Mouse (Mus musculus): ENCODE measurements around the gene Lancl2. TPM values are rescaled to one million over a fixed set of nuclear protein-coding genes. Genes with fewer than 3 reads are reported as not detected.

The Lancl2 gene
- polyA plus RNA-seq, 1 experiment from 2014 or later, result 15.8 TPM

GRCm38 (mm10) chr6:57742749-57743148 is 40.4 kb downstream of the Lancl2 start:
- Histone ChIP-seq H3K9ac (no peak overlapping the region), H3K4me2 (no peak overlapping the region), H3K4me1 (replicated peaks) (no peaks in the 10 kb centered on the region), H3K4me3 (no peak overlapping the region), H3K27ac (no peak overlapping the region), H3K36me3 (no peaks in the 10 kb centered on the region), H3K27me3 (no peaks in the 10 kb centered on the region), H3K9me3 (replicated peaks) (no peaks in the 10 kb centered on the region)
- ATAC-seq (replicated peaks; ENCODE audit: insufficient number of reproducible peaks, insufficient read depth, low FRiP score, low read depth), result no peak
- WGBS, result 92% methylated on average over 1 of the region's 1 CpGs

GRCm38 (mm10) chr6:57743333-57743732 is 41.0 kb downstream of the Lancl2 start:
- H3K36me3 ChIP-seq, result no peaks in the 10 kb centered on the region
- H3K27ac ChIP-seq, result no peak overlapping the region
- H3K9me3 ChIP-seq (replicated peaks), result no peaks in the 10 kb centered on the region
- no peak for ATAC-seq (replicated peaks; ENCODE audit: insufficient number of reproducible peaks, insufficient read depth, low FRiP score, low read depth)
- no peak overlapping the region for H3K9ac ChIP-seq
- WGBS, result 68% methylated on average over 2 of the region's 2 CpGs
- no peaks in the 10 kb centered on the region for H3K4me1 ChIP-seq (replicated peaks)
- no peak overlapping the region for H3K4me2 ChIP-seq
- no peaks in the 10 kb centered on the region for H3K27me3 ChIP-seq
- H3K4me3 ChIP-seq, result no peak overlapping the region

DNA sequence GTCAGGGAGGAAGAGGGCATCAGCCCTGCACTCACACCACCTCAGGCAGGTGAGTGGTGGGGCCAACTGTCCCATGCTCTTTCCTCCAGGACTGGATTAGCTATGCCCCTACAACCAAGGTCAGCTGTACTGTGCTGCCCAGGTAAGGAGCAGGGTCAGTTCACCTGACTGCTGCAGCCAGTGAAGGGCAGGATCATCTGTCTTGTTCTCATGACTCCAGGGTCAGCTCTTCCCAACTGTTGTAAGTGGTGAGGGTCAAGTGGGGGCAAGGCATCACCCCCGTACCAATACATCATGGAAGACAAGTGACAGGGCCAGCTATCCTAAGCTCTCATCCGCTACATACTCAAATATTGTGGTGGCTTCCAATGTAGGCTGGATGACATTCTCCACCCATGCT is 41.8 kb downstream of the Lancl2 start:
- H3K9ac ChIP-seq, result no peak overlapping the region
- H3K36me3 ChIP-seq, result no peaks in the 10 kb centered on the region
- 86% methylated on average over 2 of the region's 2 CpGs for WGBS
- H3K4me2 ChIP-seq, result no peak overlapping the region
- H3K9me3 ChIP-seq (replicated peaks), result no peaks in the 10 kb centered on the region
- ATAC-seq (replicated peaks; ENCODE audit: insufficient number of reproducible peaks, insufficient read depth, low FRiP score, low read depth), result no peak
- H3K27me3 ChIP-seq, result no peaks in the 10 kb centered on the region
- H3K4me1 ChIP-seq (replicated peaks), result no peaks in the 10 kb centered on the region
- H3K27ac ChIP-seq, result no peak overlapping the region
- H3K4me3 ChIP-seq, result no peak overlapping the region

DNA sequence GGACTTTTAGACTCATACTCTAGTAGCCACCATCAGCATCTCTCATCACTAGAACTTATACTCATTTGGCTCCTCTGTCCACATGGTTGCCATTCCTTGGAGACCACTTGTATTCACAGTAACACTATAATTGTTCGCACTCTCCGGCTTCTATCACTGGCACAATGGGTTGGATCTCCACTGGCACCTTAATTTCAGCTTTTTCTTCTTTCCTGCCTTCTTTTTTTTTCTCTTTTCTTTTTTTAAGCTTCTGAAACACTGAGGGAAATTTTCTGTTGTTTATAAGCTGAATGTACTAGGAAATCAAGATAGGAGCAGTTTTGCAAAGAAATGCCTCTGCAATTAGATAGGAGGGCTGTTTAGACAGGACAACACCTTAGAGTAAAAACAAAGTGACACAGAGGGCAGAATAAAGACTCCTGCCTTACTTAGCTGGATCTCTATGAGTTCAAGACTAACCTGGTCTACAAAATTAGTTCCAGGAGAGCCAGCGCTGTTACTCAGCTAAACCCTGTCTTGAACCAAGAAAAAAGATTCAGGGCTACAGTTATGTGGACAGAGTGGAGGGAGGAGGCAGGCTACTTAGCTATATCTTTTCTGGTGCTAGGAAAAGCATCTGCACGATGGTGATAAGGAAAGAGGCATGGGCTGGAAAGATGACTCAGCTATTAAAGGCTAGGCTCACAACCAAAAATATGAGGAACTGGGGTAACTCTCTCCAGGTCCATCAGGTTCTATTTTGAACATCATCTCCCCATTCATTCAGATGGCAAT is 42.8 kb downstream of the Lancl2 start:
- 70% methylated on average over 4 of the region's 4 CpGs for WGBS
- H3K9ac ChIP-seq, result no peak overlapping the region
- no peak overlapping the region for H3K27ac ChIP-seq
- H3K9me3 ChIP-seq (replicated peaks), result no peaks in the 10 kb centered on the region
- no peaks in the 10 kb centered on the region for H3K36me3 ChIP-seq
- no peak overlapping the region for H3K4me3 ChIP-seq
- ATAC-seq (replicated peaks; ENCODE audit: insufficient number of reproducible peaks, insufficient read depth, low FRiP score, low read depth), result no peak
- H3K4me2 ChIP-seq, result no peak overlapping the region
- no peaks in the 10 kb centered on the region for H3K4me1 ChIP-seq (replicated peaks)
- no peaks in the 10 kb centered on the region for H3K27me3 ChIP-seq

DNA sequence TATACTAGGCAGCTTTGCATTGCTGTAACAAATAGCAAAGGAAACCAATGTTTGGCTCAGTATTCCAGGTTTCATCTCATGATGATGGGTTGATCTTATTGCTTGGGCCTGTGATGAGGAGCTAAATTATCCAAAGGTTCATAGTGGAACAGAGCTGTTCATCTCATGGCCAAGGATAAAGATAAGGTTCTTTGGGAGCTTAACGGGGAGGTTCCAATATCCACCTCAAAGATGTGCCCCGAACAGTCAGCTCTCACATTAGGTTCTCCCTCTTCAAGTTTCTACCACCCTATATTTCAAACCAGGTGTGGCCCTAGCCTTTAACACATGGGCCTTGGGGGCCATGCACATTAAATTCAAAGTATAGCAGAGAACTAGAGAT is 43.4 kb downstream of the Lancl2 start:
- ATAC-seq (replicated peaks; ENCODE audit: insufficient number of reproducible peaks, insufficient read depth, low FRiP score, low read depth), result no peak
- 92% methylated on average over 2 of the region's 2 CpGs for WGBS

DNA sequence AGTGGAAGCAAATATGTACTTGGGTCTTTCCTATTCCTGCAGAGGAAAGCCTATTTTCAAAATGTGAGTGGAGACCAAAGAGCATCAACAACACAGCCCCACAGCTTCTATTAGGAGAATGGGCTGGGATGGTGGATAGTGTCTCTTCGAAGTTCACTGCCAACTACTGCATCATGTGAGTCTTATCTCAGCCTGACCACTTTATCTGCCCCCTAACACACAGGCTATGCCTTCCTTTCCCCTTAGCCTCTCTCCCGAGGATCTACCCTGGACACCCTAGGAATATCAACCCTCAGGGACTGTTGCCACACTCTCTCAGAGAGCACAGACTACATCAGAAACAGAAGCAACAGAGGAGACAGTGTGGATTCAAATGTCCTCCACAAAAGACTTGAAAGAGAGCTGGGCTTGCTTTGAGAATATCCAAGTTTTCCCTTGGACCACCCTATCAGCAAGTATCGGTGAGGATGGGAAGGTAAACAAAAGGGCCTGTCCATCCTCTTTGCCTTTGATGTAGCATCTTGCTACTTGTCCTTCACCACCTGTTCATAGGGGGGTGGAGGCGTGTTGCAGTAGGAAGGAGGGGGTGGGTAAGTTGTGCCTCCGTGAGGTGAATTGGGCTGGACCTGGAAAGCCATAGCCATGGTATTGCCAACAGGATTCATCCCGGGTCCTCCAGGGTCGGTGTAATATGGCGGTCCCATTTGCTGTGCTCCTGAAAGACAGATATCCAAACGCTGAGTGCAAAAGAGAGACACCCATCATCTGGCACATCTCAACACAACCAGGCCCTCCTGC is 51.8 kb downstream of the Lancl2 start:
- ATAC-seq (replicated peaks; ENCODE audit: insufficient number of reproducible peaks, insufficient read depth, low FRiP score, low read depth), result no peak
- no peaks in the 10 kb centered on the region for H3K27me3 ChIP-seq
- H3K27ac ChIP-seq, result no peak overlapping the region
- H3K36me3 ChIP-seq, result peaks cover 4% of the 10 kb centered on the region; the same call in 1 of the 2 replicates
- no peak overlapping the region for H3K9ac ChIP-seq
- H3K9me3 ChIP-seq (replicated peaks), result no peaks in the 10 kb centered on the region
- H3K4me3 ChIP-seq, result no peak overlapping the region
- H3K4me1 ChIP-seq (replicated peaks), result no peaks in the 10 kb centered on the region
- H3K4me2 ChIP-seq, result no peak overlapping the region
- 91% methylated on average over 9 of the region's 9 CpGs for WGBS

More for the DNA sequence above, 43.4 kb downstream of the Lancl2 start:
- Histone ChIP-seq H3K4me1 (replicated peaks) (no peaks in the 10 kb centered on the region), H3K4me2 (no peak overlapping the region), H3K27ac (no peak overlapping the region), H3K27me3 (no peaks in the 10 kb centered on the region), H3K9me3 (replicated peaks) (no peaks in the 10 kb centered on the region), H3K9ac (no peak overlapping the region), H3K4me3 (no peak overlapping the region), H3K36me3 (no peaks in the 10 kb centered on the region)

- Histone ChIP-seq H3K9me3 (replicated peaks) (no peaks in the 10 kb centered on the region), H3K4me2 (no peak overlapping the region), H3K9ac (no peak overlapping the region), H3K4me1 (replicated peaks) (peaks cover 6% of the 10 kb centered on the region; the same call in 1 of the 2 replicates), H3K27ac (no peak overlapping the region), H3K27me3 (no peaks in the 10 kb centered on the region), H3K36me3 (0 out of 2 replicates have a peak, but pooled peaks cover 4% of the 10 kb centered on the region), H3K4me3 (no peak overlapping the region)
- no peak for ATAC-seq (replicated peaks; ENCODE audit: insufficient number of reproducible peaks, insufficient read depth, low FRiP score, low read depth)
These were observed 60.7 kb downstream of the Lancl2 start for GRCm38 (mm10) chr6:57763054-57763453.

DNA sequence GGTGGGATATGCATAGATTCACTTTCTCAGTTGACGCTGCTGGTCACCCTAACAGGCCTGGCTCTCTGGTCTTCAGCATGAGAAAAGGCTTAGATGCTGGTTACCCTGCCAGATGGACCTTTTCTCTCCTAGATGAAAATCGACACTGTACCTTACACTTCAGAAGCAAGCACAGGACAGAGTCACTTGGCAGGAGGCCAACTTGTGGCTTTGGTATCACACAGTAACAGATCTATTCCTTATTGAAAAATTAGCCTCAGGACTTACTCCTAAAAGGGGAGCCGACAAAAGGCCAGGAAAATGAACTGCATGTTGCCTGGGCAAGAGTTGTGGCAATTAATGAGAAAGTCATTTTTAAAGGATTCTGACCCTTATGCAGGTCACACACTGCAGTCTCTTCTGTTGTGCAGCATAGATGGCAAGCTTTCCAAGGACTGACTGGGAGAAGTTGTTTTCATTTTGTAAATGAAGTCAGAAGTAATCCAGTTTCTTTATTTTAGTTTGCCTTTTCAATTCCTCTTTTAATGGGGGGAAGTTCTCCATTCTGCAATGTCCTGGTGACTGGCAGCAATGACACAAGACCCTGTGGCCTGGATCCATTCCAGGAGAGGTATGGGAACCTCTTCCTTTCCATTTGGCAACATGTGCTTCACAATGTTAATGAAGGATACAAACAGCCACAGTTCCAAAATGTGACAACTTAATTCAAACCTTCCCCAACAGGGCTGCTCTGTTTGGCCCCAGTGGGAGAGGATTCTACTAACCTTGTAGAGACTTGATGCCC is 62.9 kb downstream of the Lancl2 start:
- no peak for ATAC-seq (replicated peaks; ENCODE audit: insufficient number of reproducible peaks, insufficient read depth, low FRiP score, low read depth)
- Histone ChIP-seq H3K36me3 (0 out of 2 replicates have a peak, but pooled peaks cover 4% of the 10 kb centered on the region), H3K4me3 (no peak overlapping the region), H3K4me1 (replicated peaks) (peaks cover 6% of the 10 kb centered on the region; the same call in 1 of the 2 replicates), H3K9ac (no peak overlapping the region), H3K9me3 (replicated peaks) (no peaks in the 10 kb centered on the region), H3K27ac (no peak overlapping the region), H3K27me3 (no peaks in the 10 kb centered on the region), H3K4me2 (no peak overlapping the region)
- WGBS, result 40% methylated on average over 3 of the region's 3 CpGs

- no peak overlapping the region for H3K4me3 ChIP-seq
- WGBS, result 65% methylated on average over 1 of the region's 1 CpGs
- no peaks in the 10 kb centered on the region for H3K9me3 ChIP-seq (replicated peaks)
- ATAC-seq (replicated peaks; ENCODE audit: insufficient number of reproducible peaks, insufficient read depth, low FRiP score, low read depth), result no peak
- H3K36me3 ChIP-seq, result 0 out of 2 replicates have a peak, but pooled peaks cover 4% of the 10 kb centered on the region
- no peak overlapping the region for H3K4me2 ChIP-seq
- no peak overlapping the region for H3K27ac ChIP-seq
- no peaks in the 10 kb centered on the region for H3K27me3 ChIP-seq
- no peak overlapping the region for H3K9ac ChIP-seq
- peaks cover 6% of the 10 kb centered on the region; the same call in 1 of the 2 replicates for H3K4me1 ChIP-seq (replicated peaks)
These were observed 63.9 kb downstream of the Lancl2 start for GRCm38 (mm10) chr6:57766287-57766686.

- no peak overlapping the region for H3K9ac ChIP-seq
- H3K36me3 ChIP-seq, result 0 out of 2 replicates have a peak, but pooled peaks cover under 1% of the 10 kb centered on the region
- ATAC-seq (replicated peaks; ENCODE audit: insufficient number of reproducible peaks, insufficient read depth, low FRiP score, low read depth), result no peak
- H3K27ac ChIP-seq, result no peak overlapping the region
- H3K27me3 ChIP-seq, result no peaks in the 10 kb centered on the region
- 42% methylated on average over 8 of the region's 8 CpGs for WGBS
- H3K4me2 ChIP-seq, result no peak overlapping the region
- peaks cover 6% of the 10 kb centered on the region; the same call in 1 of the 2 replicates for H3K4me1 ChIP-seq (replicated peaks)
- H3K9me3 ChIP-seq (replicated peaks), result no peaks in the 10 kb centered on the region
- no peak overlapping the region for H3K4me3 ChIP-seq
These were observed 65.0 kb downstream of the Lancl2 start for GRCm38 (mm10) chr6:57767112-57767868.

Data from heart, embryonic 15.5 days (tissue).